Mouse (Mus musculus) urinary bladder, adult 18-20 months (tissue): ENCODE results near the gene Ap5z1.

Experiments
- DNase-seq, 2 experiments: peaks; one replicate each; pipeline ENCODE4 v3.0.0; 2022; ENCODE audit warnings: low spot score in 2 of 2, mixed read lengths in 2 of 2

Gene Ap5z1

GRCm38 (mm10) chr5:142463461-142464454, at the start of gene Ap5z1:
Ap5z1 (plus strand) TSS chr5:142463944.
- DNase-seq = peak; percentile 82 to 94

DNA sequence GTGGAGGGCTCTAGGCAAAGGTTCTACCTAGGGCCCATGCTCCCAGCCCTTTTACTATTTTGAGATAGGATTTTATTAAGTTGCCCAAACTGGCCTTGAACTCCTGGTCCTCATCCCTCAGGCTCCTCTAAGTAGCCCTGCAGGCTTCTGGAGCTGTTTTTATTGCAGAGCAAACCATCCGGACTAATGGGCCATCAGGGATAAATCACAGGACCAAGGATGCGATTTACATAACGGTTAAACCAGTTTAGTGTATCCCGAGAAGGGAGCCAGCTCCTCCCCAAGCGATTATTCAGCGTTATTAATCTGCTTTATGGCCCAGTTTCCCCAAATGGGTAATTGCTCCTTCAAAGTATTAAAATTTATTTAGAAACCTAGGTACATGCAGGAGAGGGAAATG, 48.3 kb upstream of the Ap5z1 start:
- no peak for DNase-seq

DNA sequence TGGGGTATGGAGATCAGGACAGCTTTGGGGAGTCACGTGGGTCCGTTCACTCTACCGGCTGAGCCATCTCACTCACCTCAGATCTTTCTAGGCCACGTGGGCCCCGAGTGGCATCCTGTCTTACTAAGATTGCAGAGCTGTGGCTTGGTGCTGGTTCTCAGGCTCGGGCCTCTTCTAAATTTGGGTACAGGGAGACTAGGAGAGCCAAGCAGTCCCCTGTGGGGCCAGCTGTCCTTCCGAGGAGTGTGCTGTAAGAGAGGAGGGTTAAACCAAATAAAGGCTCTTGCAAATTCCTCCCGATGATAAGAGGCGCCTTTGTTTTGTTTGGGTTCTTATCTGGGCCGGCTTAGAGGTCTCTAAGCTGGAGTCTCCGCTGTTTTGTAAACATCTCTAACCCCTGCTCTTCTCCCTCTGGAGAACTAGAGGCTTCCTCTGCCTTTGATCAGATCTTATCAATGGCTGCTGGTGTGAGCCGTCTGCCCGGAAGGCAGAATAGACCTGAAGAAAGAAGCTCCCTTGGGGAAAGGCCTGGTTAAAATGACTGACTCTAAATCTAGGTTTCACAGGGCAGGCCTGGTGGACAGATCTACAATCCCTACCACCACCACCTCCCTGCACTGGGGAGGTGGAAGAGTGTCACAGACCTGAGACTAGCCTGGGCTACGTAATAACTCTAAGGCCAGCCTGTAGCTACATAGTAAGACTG, 47.5 kb upstream of the Ap5z1 start:
- DNase-seq = no peak

DNA sequence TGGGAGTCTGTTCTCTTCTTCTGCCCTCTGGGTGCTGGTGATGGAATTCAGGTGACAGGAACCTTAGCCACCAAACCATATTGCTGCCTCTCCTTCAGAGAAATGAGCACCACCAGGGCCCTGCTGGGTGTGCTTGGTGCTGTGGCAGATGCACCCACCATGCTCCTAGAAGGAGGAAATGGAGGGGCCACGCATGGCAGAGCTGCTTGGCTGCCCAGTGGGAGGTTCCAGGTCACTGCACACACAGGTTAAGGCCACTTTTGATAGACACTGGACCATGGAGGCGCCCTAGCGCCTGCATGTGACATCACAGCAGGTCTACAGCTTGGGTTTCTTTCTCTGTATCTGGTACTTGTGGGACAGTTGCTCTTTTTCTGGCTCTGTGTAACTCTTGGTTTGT, 46.6 kb upstream of the Ap5z1 start:
- no peak for DNase-seq

- no peak for DNase-seq
Observed at GRCm38 (mm10) chr5:142417876-142418275, 45.9 kb upstream of the Ap5z1 start.

- DNase-seq = no peak
Observed at GRCm38 (mm10) chr5:142418419-142418818, 45.3 kb upstream of the Ap5z1 start.

DNA sequence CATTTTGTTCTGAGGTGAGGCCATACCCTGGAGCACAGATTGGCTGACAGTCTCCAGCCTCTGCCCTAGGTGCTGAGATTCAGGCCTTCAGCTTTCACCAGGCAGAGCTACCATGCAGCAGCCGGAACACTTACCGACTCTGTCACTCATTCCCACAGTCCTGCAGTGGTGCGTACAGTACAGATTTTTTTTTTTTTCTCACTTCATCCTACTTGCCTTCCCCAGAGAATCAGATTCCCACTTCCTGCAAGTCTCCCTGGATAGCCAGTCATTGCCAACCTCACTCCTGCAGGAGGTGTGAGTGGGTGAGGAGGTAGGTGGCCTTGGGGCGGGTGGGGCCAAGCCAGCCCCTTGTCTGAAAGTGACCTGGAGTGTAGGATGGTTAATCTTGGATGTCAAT, 43.4 kb upstream of the Ap5z1 start:
- no peak for DNase-seq

- DNase-seq = no peak
Observed at GRCm38 (mm10) chr5:142420920-142421319, 42.8 kb upstream of the Ap5z1 start.

GRCm38 (mm10) chr5:142421886-142422285, 41.9 kb upstream of the Ap5z1 start:
- no peak for DNase-seq

DNA sequence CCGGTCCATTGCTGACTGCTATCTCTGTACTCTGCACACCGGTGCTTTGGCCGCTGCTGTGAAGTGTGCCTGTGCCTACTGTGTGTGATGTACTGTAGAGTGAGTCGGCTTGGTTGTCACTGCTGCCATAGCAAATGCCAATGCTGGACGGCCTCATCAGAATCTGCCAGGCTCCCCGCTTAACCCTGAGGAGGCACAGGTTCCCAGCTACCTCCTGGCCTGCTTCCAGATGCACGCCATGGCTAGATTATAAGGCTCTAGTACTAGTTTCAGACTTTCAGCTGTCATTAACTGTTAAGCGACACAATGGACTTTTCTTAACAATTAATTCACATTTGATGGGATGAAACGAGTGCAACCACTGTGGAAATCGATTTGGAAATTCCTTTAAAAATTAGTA, 40.6 kb upstream of the Ap5z1 start:
- no peak for DNase-seq

GRCm38 (mm10) chr5:142423701-142424100, 40.0 kb upstream of the Ap5z1 start:
- DNase-seq = no peak

GRCm38 (mm10) chr5:142424627-142425349, 39.0 kb upstream of the Ap5z1 start:
- peak in 1 of 2 experiments; percentile 78 for DNase-seq

GRCm38 (mm10) chr5:142426476-142426875, 37.3 kb upstream of the Ap5z1 start:
- DNase-seq = no peak

DNA sequence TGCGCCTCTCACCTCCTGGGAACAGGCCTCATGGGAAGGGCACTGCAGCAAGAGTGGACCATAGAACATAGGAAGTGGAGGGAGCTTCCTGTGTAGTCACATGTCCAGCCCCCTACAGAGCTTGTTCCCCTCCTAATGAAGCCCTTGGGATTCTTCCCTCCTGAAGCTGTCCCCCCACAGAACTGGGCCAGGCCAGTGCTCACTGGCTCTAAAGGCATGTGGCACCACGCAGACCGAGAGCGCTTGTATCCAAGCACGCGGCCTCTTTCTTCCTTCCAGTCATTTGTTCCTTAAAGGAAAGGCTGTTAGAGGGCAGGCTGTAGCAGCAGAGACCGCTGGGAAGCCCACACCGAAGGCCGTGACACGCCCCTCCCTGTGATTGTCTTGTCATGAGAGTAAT, 35.9 kb upstream of the Ap5z1 start:
- DNase-seq = no peak

DNA sequence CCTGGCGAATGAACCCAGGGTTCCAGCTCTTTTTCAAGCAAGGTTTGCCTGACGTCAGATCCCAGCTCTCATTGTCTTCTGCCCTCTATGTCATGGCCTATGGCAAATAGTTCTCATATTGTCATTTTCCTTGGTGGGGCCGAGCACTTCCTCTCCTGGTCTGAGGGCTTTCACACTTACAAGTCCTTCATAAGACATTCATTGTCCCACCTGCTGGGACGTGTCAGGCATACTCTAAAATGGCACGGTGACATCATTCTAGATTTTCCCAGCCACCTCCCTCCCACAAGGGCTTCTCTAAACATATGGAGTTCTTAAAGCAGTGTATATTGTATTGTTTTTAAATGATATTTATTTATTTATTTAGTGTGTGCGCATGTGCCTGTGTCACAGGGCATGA, 35.1 kb upstream of the Ap5z1 start:
- DNase-seq = no peak

DNA sequence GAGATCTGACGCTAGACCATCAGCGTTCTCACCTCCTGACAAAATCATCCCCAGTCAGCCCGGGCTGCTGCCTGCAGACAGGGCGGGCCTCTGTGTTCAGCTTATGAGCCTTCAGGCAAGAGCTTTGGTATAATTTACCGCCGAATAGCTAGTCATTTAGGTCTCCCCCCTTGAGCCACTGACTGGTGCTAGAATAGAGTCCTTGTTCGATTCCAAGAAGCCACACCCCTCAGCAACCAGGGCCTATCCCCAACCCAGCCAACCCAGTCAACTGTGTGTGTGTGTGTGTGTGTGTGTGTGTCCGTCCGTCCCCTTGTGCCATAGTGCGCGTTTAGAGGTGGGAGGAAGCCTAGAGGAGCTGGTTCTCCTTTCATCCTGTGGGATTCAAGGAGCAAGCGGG, 32.7 kb upstream of the Ap5z1 start:
- DNase-seq = no peak

DNA sequence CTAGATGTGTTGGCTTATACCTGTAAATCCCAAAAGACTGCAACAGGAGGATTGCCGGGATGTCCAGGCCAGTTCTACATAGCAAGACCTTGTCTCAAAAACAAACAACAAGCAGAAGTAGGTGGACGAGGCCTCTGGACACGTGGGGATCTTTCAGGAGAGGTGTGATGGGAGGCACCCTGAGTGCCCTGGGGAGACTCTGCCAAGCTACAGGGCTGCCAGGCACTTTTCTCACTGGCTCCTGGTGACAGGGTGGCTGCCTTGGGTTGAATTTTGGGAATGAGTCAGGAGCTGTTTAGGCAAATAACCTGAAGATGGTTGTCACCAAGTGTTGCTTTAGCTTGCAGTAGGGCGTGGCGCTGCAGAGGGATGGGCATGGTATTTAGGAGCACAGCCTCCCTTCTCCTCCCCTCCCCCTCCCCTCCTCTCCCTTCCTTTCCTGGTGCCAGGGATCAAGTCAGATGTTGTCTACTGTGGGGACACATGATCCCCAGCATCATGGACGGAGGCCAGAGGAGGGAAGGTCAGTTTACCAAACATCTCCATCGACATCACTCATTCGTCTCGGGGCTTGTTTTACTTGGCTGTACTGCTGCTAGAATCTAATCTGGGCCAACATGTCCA, 31.8 kb upstream of the Ap5z1 start:
- DNase-seq = no peak

- no peak for DNase-seq
Observed at GRCm38 (mm10) chr5:142432695-142433094, 31.0 kb upstream of the Ap5z1 start.

- DNase-seq = no peak
Observed at GRCm38 (mm10) chr5:142434052-142434451, 29.7 kb upstream of the Ap5z1 start.

DNA sequence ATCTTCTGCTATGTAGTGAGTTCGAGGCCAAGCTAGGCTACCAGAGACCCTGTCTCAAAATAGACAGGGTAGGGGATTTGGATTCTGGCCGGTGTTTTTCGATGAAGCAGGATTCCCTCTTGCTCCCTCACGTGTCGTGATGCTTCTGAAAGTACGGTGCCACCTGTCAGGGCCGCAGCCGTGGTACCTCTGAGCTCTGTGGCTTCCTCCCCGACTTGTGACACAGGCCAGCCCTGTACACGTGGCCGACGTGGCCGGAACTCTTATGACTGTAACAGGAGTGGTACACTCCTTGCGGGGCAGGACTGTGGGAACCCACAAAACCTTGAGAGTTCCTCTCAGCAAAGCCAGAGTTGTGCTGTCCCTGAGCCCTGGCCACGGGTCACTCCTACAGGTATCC, 28.0 kb upstream of the Ap5z1 start:
- no peak for DNase-seq

GRCm38 (mm10) chr5:142438380-142438938, 25.3 kb upstream of the Ap5z1 start:
- DNase-seq = no peak
